Mouse (Mus musculus) olfactory bulb, adult 2 months (tissue): ENCODE measurements around the gene Samd4. TPM values are rescaled to one million over a fixed set of nuclear protein-coding genes. Genes with fewer than 3 reads are reported as not detected.

ENCODE experiments used
- H3K27ac ChIP-seq: fragments of 200-500 bp; 2 replicates; pipeline ENCODE4 v1.5.1; 2012; ENCODE audit warnings: low read depth, low read length; ENCODE audit not compliant: insufficient read depth
- H3K4me1 ChIP-seq: fragments of 200-500 bp; 2 replicates; pipeline ENCODE4 v1.6.1; 2012; ENCODE audit warnings: low read length; ENCODE audit not compliant: control insufficient read depth, insufficient read depth
- H3K4me3 ChIP-seq: fragments of 200-500 bp; 2 replicates; pipeline ENCODE4 v1.5.1; 2012; ENCODE audit warnings: mild to moderate bottlenecking, low read depth, low read length, moderate library complexity; ENCODE audit not compliant: insufficient read depth
- CTCF ChIP-seq: fragments of 200-500 bp; IDR thresholded peaks from 2 replicates; pipeline ENCODE4 v1.5.1; 2012; ENCODE audit warnings: low read depth, mild to moderate bottlenecking, low read length, moderate library complexity; ENCODE audit not compliant: insufficient read depth
- POLR2A ChIP-seq: fragments of 200-500 bp; IDR thresholded peaks from 2 replicates; pipeline ENCODE4 v1.6.1; 2012; ENCODE audit warnings: mild to moderate bottlenecking, low read depth, low read length, moderate library complexity; ENCODE audit not compliant: insufficient read depth
- WGBS: fragments of 180-500 bp; shearing (Covaris S2); methylation state at CpG from one replicate; pipeline ENCODE4 v1.1.7; 2018; 5-methylcytosine and 5-hydroxymethylcytosine counted together
- polyA plus RNA-seq: library from polyadenylated mRNA; stranded (reverse); fragments of >200 nt; gene quantifications from 2 replicates; pipeline ENCODE4 v1.2.4, GENCODE M21; 2012; ENCODE audit warnings: low replicate concordance; ENCODE audit not compliant: missing spikeins, insufficient read depth, insufficient read length

The Samd4 gene
- polyA plus RNA-seq, 1 experiment: not detected

- Histone ChIP-seq H3K27ac (no peak overlapping the region), H3K4me1 (peaks cover 5% of the 10 kb centered on the region), H3K4me3 (no peak overlapping the region)
- TF ChIP-seq POLR2A (no peak), CTCF (no peak)
- WGBS: 86% methylated on average over 3 of the region's 3 CpGs
These were observed 61.8 kb downstream of the Samd4 start for GRCm38 (mm10) chr14:46944411-46944810.

- 67% methylated on average over 10 of the region's 10 CpGs for WGBS
- H3K27ac ChIP-seq: no peak overlapping the region
- no peak overlapping the region for H3K4me3 ChIP-seq
- no peak for TF ChIP-seq CTCF
- TF ChIP-seq POLR2A: no peak
- peaks cover 5% of the 10 kb centered on the region for H3K4me1 ChIP-seq
These were observed 63.3 kb downstream of the Samd4 start for GRCm38 (mm10) chr14:46945903-46946490.

- 86% methylated on average over 3 of the region's 3 CpGs for WGBS
- no peak overlapping the region for H3K4me3 ChIP-seq
- no peaks in the 10 kb centered on the region for H3K4me1 ChIP-seq
- TF ChIP-seq CTCF (no peak), POLR2A (no peak)
- H3K27ac ChIP-seq: no peak overlapping the region
These were observed 65.0 kb downstream of the Samd4 start for GRCm38 (mm10) chr14:46947644-46948043.

- 84% methylated on average over 11 of the region's 11 CpGs for WGBS
- no peak overlapping the region for H3K4me3 ChIP-seq
- TF ChIP-seq POLR2A (no peak), CTCF (no peak)
- no peaks in the 10 kb centered on the region for H3K4me1 ChIP-seq
- no peak overlapping the region for H3K27ac ChIP-seq
These were observed 68.1 kb downstream of the Samd4 start for GRCm38 (mm10) chr14:46950527-46951384.

GRCm38 (mm10) chr14:46952264-46952663, 69.6 kb downstream of the Samd4 start:
- Histone ChIP-seq H3K27ac (no peak overlapping the region), H3K4me1 (no peaks in the 10 kb centered on the region), H3K4me3 (no peak overlapping the region)
- TF ChIP-seq CTCF (no peak), POLR2A (no peak)
- WGBS: 91% methylated on average over 2 of the region's 2 CpGs

GRCm38 (mm10) chr14:46955109-46955508, 72.5 kb downstream of the Samd4 start:
- no peak overlapping the region for H3K27ac ChIP-seq
- H3K4me3 ChIP-seq: no peak overlapping the region
- WGBS: 70% methylated on average over 2 of the region's 2 CpGs
- no peak for TF ChIP-seq POLR2A
- no peak for TF ChIP-seq CTCF
- H3K4me1 ChIP-seq: no peaks in the 10 kb centered on the region

GRCm38 (mm10) chr14:46955574-46956043, 73.0 kb downstream of the Samd4 start:
- no peak overlapping the region for H3K27ac ChIP-seq
- no peaks in the 10 kb centered on the region for H3K4me1 ChIP-seq
- no peak overlapping the region for H3K4me3 ChIP-seq
- TF ChIP-seq POLR2A: no peak
- no peak for TF ChIP-seq CTCF
- WGBS: 67% methylated on average over 9 of the region's 9 CpGs

- 80% methylated on average over 7 of the region's 7 CpGs for WGBS
- no peaks in the 10 kb centered on the region for H3K4me1 ChIP-seq
- TF ChIP-seq POLR2A (no peak), CTCF (no peak)
- no peak overlapping the region for H3K4me3 ChIP-seq
- no peak overlapping the region for H3K27ac ChIP-seq
These were observed 73.5 kb downstream of the Samd4 start for GRCm38 (mm10) chr14:46956121-46956520.

GRCm38 (mm10) chr14:46959166-46959721, 76.6 kb downstream of the Samd4 start:
- TF ChIP-seq CTCF (no peak), POLR2A (no peak)
- 74% methylated on average over 7 of the region's 7 CpGs for WGBS
- 0 out of 2 replicates have a peak, but pooled peaks cover 2% of the 10 kb centered on the region for H3K4me1 ChIP-seq

More at GRCm38 (mm10) chr14:46959166-46959721, 76.6 kb downstream of the Samd4 start:
- Histone ChIP-seq H3K27ac (no peak overlapping the region), H3K4me3 (no peak overlapping the region)
